Mouse (Mus musculus) heart, embryonic 15.5 days (tissue): ENCODE results near the gene Olfr325. TPM values are rescaled to one million over a fixed set of nuclear protein-coding genes. Genes with fewer than 3 reads are reported as not detected.
"Not testable (repeated sequence)": the region's sequence is repeated elsewhere in the genome, so short reads cannot be mapped to it uniquely, and the experiment has no call there.

Experiments used
- ATAC-seq: fragments of 200-750 bp; cut with Nextera tagmentation; replicated peaks from 2 replicates; pipeline ENCODE4 v1.8.0; 2017; ENCODE audit warnings: low read depth, moderate TSS enrichment; ENCODE audit not compliant: insufficient number of reproducible peaks, insufficient read depth, low FRiP score
- H3K27ac ChIP-seq: fragments of 300-500 bp; sonication (generic); 2 replicates; pipeline ENCODE4 v1.5.1; 2015; ENCODE audit warnings: mild to moderate bottlenecking, inconsistent platforms
- H3K27me3 ChIP-seq: fragments of 300-500 bp; sonication (generic); 2 replicates; pipeline ENCODE4 v1.6.1; 2015; ENCODE audit warnings: inconsistent platforms
- H3K36me3 ChIP-seq: fragments of 300-500 bp; sonication (generic); 2 replicates; pipeline ENCODE4 v1.6.1; 2015; ENCODE audit warnings: mild to moderate bottlenecking, inconsistent platforms
- H3K4me1 ChIP-seq: fragments of 300-500 bp; sonication (generic); replicated peaks from 2 replicates; pipeline ENCODE4 v1.6.1; 2015; ENCODE audit warnings: inconsistent platforms
- H3K4me2 ChIP-seq: fragments of 300-500 bp; sonication (generic); 2 replicates; pipeline ENCODE4 v1.6.1; 2015; ENCODE audit warnings: inconsistent platforms, mild to moderate bottlenecking, moderate library complexity
- H3K4me3 ChIP-seq: fragments of 300-500 bp; sonication (generic); 2 replicates; pipeline ENCODE4 v1.5.1; 2015; ENCODE audit warnings: mild to moderate bottlenecking, inconsistent platforms
- H3K9ac ChIP-seq: fragments of 300-500 bp; sonication (generic); 2 replicates; pipeline ENCODE4 v1.6.1; 2015; ENCODE audit warnings: mild to moderate bottlenecking, inconsistent platforms
- H3K9me3 ChIP-seq: fragments of 300-500 bp; sonication (generic); replicated peaks from 2 replicates; pipeline ENCODE4 v1.6.1; 2016; ENCODE audit warnings: inconsistent platforms
- WGBS: fragments of 180-500 bp; shearing (Covaris S2); methylation state at CpG from one replicate; pipeline ENCODE4 v1.1.7; 2015; ENCODE audit warnings: mixed read lengths; 5-methylcytosine and 5-hydroxymethylcytosine counted together
- polyA plus RNA-seq: library from polyadenylated mRNA; unstranded; fragments of >200 nt; fragmentation: Nextera tagmentation; extraction: Ambion mirVana; gene quantifications from 2 replicates; pipeline ENCODE4 v1.2.1, GENCODE M21; 2015

Olfr325 gene
- not detected in 2 replicates for polyA plus RNA-seq

GRCm38 (mm10) chr11:58577430-58577829 lies at the start of gene Olfr325:
Gene Olfr325, plus strand, starts transcription at chr11:58577730.
- Histone ChIP-seq H3K4me2 (no peak within 1 kb of the TSS), H3K9me3 (no peaks in the 10 kb centered on the region), H3K27ac (no peak within 1 kb of the TSS), H3K9ac (no peak within 1 kb of the TSS), H3K4me1 (no peaks in the 10 kb centered on the region), H3K36me3 (no peaks in the 10 kb centered on the region), H3K27me3 (no peaks in the 10 kb centered on the region), H3K4me3 (no peak within 1 kb of the TSS)
- ATAC-seq, result no peak
- 84% methylated on average over 1 of the region's 1 CpGs for WGBS

DNA sequence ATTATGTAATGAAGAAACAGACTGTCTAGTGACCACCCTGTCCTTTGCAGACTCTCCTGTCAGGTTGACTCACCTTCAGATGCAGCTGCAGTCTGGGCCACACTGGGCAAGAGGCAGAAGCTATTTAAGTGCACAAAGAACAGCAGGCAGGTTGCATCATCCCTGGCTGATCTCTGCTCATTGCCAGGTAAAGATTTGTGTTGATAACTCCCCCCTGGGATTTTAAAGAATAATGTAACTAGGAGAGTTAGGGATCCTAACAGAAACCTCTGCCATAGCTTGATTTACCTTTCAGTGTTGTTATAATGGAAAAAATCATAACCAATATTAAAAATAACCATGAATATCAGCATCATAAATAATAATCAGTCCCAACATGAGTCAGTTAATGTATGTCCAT lies 42.8 kb upstream of the Olfr325 start, which contains the start of gene Olfr330:
Olfr330 (minus strand) TSS at position 101 of the 400 bp plus-strand sequence.
- not testable (repeated sequence) for H3K36me3 ChIP-seq, H3K27me3 ChIP-seq, ATAC-seq, H3K9me3 ChIP-seq, H3K27ac ChIP-seq, H3K4me2 ChIP-seq, H3K4me1 ChIP-seq, H3K9ac ChIP-seq, H3K4me3 ChIP-seq

GRCm38 (mm10) chr11:58546322-58546721 lies 31.2 kb upstream of the Olfr325 start, which contains the start of gene Olfr329-ps:
Gene Olfr329-ps, minus strand, starts transcription at chr11:58546422.
- H3K4me2 ChIP-seq, result no peak within 1 kb of the TSS
- 71% methylated on average over 5 of the region's 5 CpGs for WGBS
- no peak within 1 kb of the TSS for H3K9ac ChIP-seq
- H3K9me3 ChIP-seq, result no peaks in the 10 kb centered on the region
- no peaks in the 10 kb centered on the region for H3K4me1 ChIP-seq
- no peaks in the 10 kb centered on the region for H3K36me3 ChIP-seq
- no peak within 1 kb of the TSS for H3K27ac ChIP-seq
- H3K4me3 ChIP-seq, result no peak within 1 kb of the TSS
- H3K27me3 ChIP-seq, result no peaks in the 10 kb centered on the region
- ATAC-seq, result no peak

DNA sequence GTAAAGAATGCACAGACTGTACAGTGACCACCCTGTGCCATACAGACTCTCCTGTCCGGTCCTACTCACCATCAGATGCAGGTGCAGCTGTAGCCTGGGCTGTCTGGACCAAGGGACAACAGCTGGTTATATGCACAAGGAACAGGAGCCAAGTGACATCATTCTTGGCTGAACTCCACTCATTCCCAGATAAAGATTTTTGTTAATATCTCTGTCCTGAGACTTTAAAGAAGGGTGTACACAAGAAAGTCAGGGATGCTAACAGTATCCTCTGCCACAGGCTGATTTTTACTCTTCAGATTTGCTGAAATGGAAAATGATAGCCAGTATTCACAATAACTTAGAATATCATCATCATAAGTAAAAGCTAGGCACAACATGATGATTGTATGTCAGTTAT lies 22.0 kb upstream of the Olfr325 start, which contains the start of gene Olfr328:
Olfr328 (minus strand) TSS at position 101 of the 400 bp plus-strand sequence.
- H3K27me3 ChIP-seq, result no peaks in the 10 kb centered on the region
- H3K9ac ChIP-seq, result no peak within 1 kb of the TSS
- 72% methylated on average over 1 of the region's 1 CpGs for WGBS
- no peaks in the 10 kb centered on the region for H3K9me3 ChIP-seq
- H3K27ac ChIP-seq, result no peak within 1 kb of the TSS
- no peak within 1 kb of the TSS for H3K4me3 ChIP-seq
- H3K4me1 ChIP-seq, result no peaks in the 10 kb centered on the region
- no peaks in the 10 kb centered on the region for H3K36me3 ChIP-seq
- no peak for ATAC-seq
- no peak within 1 kb of the TSS for H3K4me2 ChIP-seq

DNA sequence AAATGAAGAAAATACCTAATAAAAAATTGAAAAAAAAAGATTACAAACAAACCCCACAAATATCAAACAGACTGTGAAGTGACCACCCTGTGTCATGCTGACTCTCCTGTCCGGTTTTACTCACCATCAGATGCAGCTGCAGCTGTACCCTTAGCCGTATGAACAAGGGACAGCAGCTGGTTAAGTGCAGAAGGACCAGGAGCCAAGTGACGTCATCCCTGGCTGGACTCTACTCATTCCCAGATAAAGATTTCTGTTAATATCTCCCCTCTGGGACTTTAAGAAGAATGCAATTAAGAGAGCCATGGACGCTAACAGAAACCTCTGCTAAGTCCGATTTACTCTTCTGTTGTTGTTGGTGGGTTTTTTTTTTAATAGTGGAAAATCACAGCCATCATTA lies 7.1 kb upstream of the Olfr325 start, which contains the start of gene Olfr224:
Olfr224 (minus strand) TSS at position 149 of the 400 bp plus-strand sequence.
- no peak for ATAC-seq

GRCm38 (mm10) chr11:58578636-58579035 lies 1.1 kb downstream of the Olfr325 start:
- WGBS, result 61% methylated on average over 8 of the region's 8 CpGs
- no peak overlapping the region for H3K27ac ChIP-seq
- ATAC-seq, result no peak

More for the DNA sequence above, 7.1 kb upstream of the Olfr325 start, which contains the start of gene Olfr224:
- no peaks in the 10 kb centered on the region for H3K36me3 ChIP-seq
- H3K4me2 ChIP-seq, result no peak within 1 kb of the TSS
- no peaks in the 10 kb centered on the region for H3K9me3 ChIP-seq
- H3K4me3 ChIP-seq, result no peak within 1 kb of the TSS
- no peak within 1 kb of the TSS for H3K27ac ChIP-seq
- H3K27me3 ChIP-seq, result no peaks in the 10 kb centered on the region
- no peak within 1 kb of the TSS for H3K9ac ChIP-seq
- H3K4me1 ChIP-seq, result no peaks in the 10 kb centered on the region
- 51% methylated on average over 5 of the region's 5 CpGs for WGBS

DNA sequence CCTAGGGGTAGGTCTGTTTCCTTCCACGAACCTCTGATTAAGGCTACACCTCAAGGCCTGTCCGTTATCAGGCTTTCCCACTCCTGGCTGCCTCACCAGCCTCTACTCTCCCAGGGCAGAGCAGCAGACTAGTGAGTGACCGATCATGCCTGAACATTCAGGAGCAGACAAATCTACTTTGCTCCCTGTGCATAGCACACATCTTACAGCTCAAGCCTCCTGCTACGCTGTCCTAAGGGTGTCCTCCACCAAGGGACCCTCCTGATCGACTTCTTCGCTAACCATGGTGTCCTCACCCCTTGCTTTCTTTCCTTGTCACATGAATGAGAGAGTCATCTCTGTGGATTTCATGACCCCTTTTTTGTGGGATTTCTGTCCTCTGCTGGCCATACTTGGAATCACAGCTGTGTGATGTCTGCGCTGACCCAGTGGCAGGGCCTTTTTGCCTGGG lies 10.4 kb downstream of the Olfr325 start:
- H3K27ac ChIP-seq, result no peak overlapping the region
- no peak overlapping the region for H3K4me3 ChIP-seq
- no peak overlapping the region for H3K4me2 ChIP-seq
- H3K27me3 ChIP-seq, result no peaks in the 10 kb centered on the region
- H3K9me3 ChIP-seq, result no peaks in the 10 kb centered on the region
- 61% methylated on average over 7 of the region's 7 CpGs for WGBS
- H3K36me3 ChIP-seq, result no peaks in the 10 kb centered on the region
- ATAC-seq, result no peak
- H3K9ac ChIP-seq, result no peak overlapping the region
- no peaks in the 10 kb centered on the region for H3K4me1 ChIP-seq

More at GRCm38 (mm10) chr11:58578636-58579035, 1.1 kb downstream of the Olfr325 start:
- H3K4me3 ChIP-seq, result no peak overlapping the region
- no peak overlapping the region for H3K4me2 ChIP-seq
- no peak overlapping the region for H3K9ac ChIP-seq
- no peaks in the 10 kb centered on the region for H3K36me3 ChIP-seq
- H3K27me3 ChIP-seq, result no peaks in the 10 kb centered on the region
- no peaks in the 10 kb centered on the region for H3K4me1 ChIP-seq
- H3K9me3 ChIP-seq, result no peaks in the 10 kb centered on the region

- Histone ChIP-seq H3K36me3 (no peaks in the 10 kb centered on the region), H3K4me1 (no peaks in the 10 kb centered on the region), H3K27me3 (no peaks in the 10 kb centered on the region), H3K9ac (no peak overlapping the region), H3K9me3 (no peaks in the 10 kb centered on the region), H3K27ac (no peak overlapping the region), H3K4me2 (no peak overlapping the region), H3K4me3 (no peak overlapping the region)
- WGBS, result 62% methylated on average over 3 of the region's 3 CpGs
- no peak for ATAC-seq
These were observed 11.2 kb downstream of the Olfr325 start for GRCm38 (mm10) chr11:58588620-58589250.

GRCm38 (mm10) chr11:58594814-58595213 lies 17.3 kb downstream of the Olfr325 start, which contains the start of gene Olfr324:
Gene Olfr324, plus strand, starts transcription at chr11:58595114.
- Histone ChIP-seq H3K4me1 (no peaks in the 10 kb centered on the region), H3K4me3 (no peak within 1 kb of the TSS), H3K27ac (no peak within 1 kb of the TSS), H3K9me3 (no peaks in the 10 kb centered on the region), H3K36me3 (no peaks in the 10 kb centered on the region), H3K27me3 (peaks cover 3% of the 10 kb centered on the region; the same call in 1 of the 2 replicates), H3K9ac (no peak within 1 kb of the TSS), H3K4me2 (no peak within 1 kb of the TSS)
- no peak for ATAC-seq
- WGBS, result 74% methylated on average over 6 of the region's 6 CpGs

DNA sequence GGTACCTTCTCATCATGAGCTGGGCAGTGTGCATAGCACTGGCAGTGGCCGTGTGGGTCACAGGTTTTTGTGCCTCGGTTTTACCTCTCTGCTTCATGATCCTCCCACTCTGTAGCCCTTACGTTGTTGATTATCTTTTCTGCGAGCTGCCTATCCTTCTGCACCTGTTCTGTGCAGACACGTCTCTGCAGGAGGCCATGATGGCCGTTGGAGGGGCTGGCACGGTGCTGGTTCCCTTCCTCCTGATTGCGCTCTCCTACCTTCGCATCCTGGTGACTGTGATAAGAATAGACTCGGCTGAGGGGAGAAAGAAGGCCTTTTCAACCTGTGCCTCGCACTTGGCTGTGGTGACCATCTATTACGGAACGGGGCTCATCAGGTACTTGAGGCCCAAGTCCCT lies 20.3 kb downstream of the Olfr325 start:
- Histone ChIP-seq H3K9me3 (no peaks in the 10 kb centered on the region), H3K4me2 (no peak overlapping the region), H3K36me3 (no peaks in the 10 kb centered on the region), H3K9ac (no peak overlapping the region), H3K27ac (no peak overlapping the region), H3K4me3 (no peak overlapping the region), H3K27me3 (peaks cover 3% of the 10 kb centered on the region; the same call in 1 of the 2 replicates), H3K4me1 (no peaks in the 10 kb centered on the region)
- 81% methylated on average over 13 of the region's 13 CpGs for WGBS
- ATAC-seq, result no peak

GRCm38 (mm10) chr11:58602062-58602461 lies 24.5 kb downstream of the Olfr325 start:
- ATAC-seq, result no peak
- Histone ChIP-seq H3K4me1 (no peaks in the 10 kb centered on the region), H3K27me3 (no peaks in the 10 kb centered on the region)

More at GRCm38 (mm10) chr11:58602062-58602461, 24.5 kb downstream of the Olfr325 start:
- Histone ChIP-seq H3K27ac (no peak overlapping the region), H3K36me3 (no peaks in the 10 kb centered on the region), H3K4me2 (no peak overlapping the region), H3K9me3 (no peaks in the 10 kb centered on the region), H3K9ac (no peak overlapping the region), H3K4me3 (no peak overlapping the region)
